Mouse (Mus musculus): ENCODE data around the gene Slc41a2.

GRCm38 (mm10) chr10:83248036-83248435 is 89.6 kb downstream of the Slc41a2 start:
- TF ChIP-seq CTCF (IDR thresholded peaks at IDR 0.05; ENCODE audit: low read depth) (no peak), EP300 (IDR thresholded peaks at IDR 0.05; ENCODE audit: low read depth) (no peak)
